Mouse (Mus musculus): Measurements from ENCODE around the gene Lnx1. TPM values are rescaled to one million over a fixed set of nuclear protein-coding genes. Genes with fewer than 3 reads are reported as not detected.

Lnx1 gene
- polyA plus RNA-seq, 1 experiment from 2014 or later: 1.5 TPM

Other genes starting within 250 kb of the Lnx1 start
- gene Scfd2, start 171.2 kb downstream of the Lnx1 start, polyA plus RNA-seq (2016; fragmentation: Nextera tagmentation; extraction: Ambion mirVana): 18.4 and 19.1 TPM in 2 replicates
- 133 and 135 TPM in 2 replicates for gene Fip1l1, start 167.5 kb downstream of the Lnx1 start, polyA plus RNA-seq (2016; fragmentation: Nextera tagmentation; extraction: Ambion mirVana)

All from limb, embryonic 12.5 days (tissue).